Mouse (Mus musculus) activated CD4-positive, CD25-positive, alpha-beta regulatory T cell, adult 4 months (primary cell): ENCODE data around the gene Pih1d1. TPM values are rescaled to one million over a fixed set of nuclear protein-coding genes. Genes with fewer than 3 reads are reported as not detected.
A peak's percentile ranks its signal among the peaks of the same experiment; 100 is the strongest.
"Not testable (repeated sequence)": the region's sequence is repeated elsewhere in the genome, so short reads cannot be mapped to it uniquely, and the experiment has no call there.

Experiments used
- ATAC-seq: one replicate; pipeline ENCODE4 v1.8.0; 2017
- polyA plus RNA-seq, 2 experiments: library from polyadenylated mRNA; unstranded; fragments of 100-300 nt; shearing (Covaris generic); gene quantifications; one replicate each; pipeline ENCODE4 v1.2.1; 2017

The Pih1d1 gene
- polyA plus RNA-seq, 2 experiments from 2014 or later, result 44.4 to 53.0 TPM

- no peak for ATAC-seq
Measured at GRCm38 (mm10) chr7:45169495-45169894, 15.4 kb downstream of the Pih1d1 start.

- no peak for ATAC-seq
Measured at GRCm38 (mm10) chr7:45172974-45173373, 18.9 kb downstream of the Pih1d1 start.

- not testable (repeated sequence) for ATAC-seq
Measured at GRCm38 (mm10) chr7:45173772-45174171, 19.7 kb downstream of the Pih1d1 start.

GRCm38 (mm10) chr7:45174567-45175280 is 20.6 kb downstream of the Pih1d1 start:
- ATAC-seq, result no peak

GRCm38 (mm10) chr7:45175398-45175797 is 21.3 kb downstream of the Pih1d1 start:
- no peak for ATAC-seq

GRCm38 (mm10) chr7:45175929-45176328 is 21.8 kb downstream of the Pih1d1 start:
- ATAC-seq, result no peak

GRCm38 (mm10) chr7:45176356-45176755 is 22.3 kb downstream of the Pih1d1 start:
- no peak for ATAC-seq

- no peak for ATAC-seq
Measured at GRCm38 (mm10) chr7:45178550-45178949, 24.4 kb downstream of the Pih1d1 start.

GRCm38 (mm10) chr7:45179469-45179868 is 25.4 kb downstream of the Pih1d1 start, which contains the start of gene Gfy:
Gene Gfy (minus strand): TSS chr7:45179569.
- ATAC-seq, result no peak

- no peak for ATAC-seq
Measured at GRCm38 (mm10) chr7:45180896-45181477, 26.9 kb downstream of the Pih1d1 start, which contains the start of gene Pth2. Gene Pth2 (plus strand): TSS chr7:45180995.

- ATAC-seq, result no peak
Measured at GRCm38 (mm10) chr7:45181540-45181939, 27.4 kb downstream of the Pih1d1 start.

- ATAC-seq, result peak; percentile 87
Measured at GRCm38 (mm10) chr7:45182199-45182601, 28.1 kb downstream of the Pih1d1 start.

GRCm38 (mm10) chr7:45182606-45183005 is 28.5 kb downstream of the Pih1d1 start:
- ATAC-seq, result no peak

- ATAC-seq, result no peak
Measured at GRCm38 (mm10) chr7:45183672-45184071, 29.6 kb downstream of the Pih1d1 start.

- no peak for ATAC-seq
Measured at GRCm38 (mm10) chr7:45185921-45186320, 31.8 kb downstream of the Pih1d1 start.

GRCm38 (mm10) chr7:45189600-45189999 is 35.5 kb downstream of the Pih1d1 start:
- ATAC-seq, result no peak

GRCm38 (mm10) chr7:45190186-45190585 is 36.1 kb downstream of the Pih1d1 start:
- no peak for ATAC-seq

- no peak for ATAC-seq
Measured at GRCm38 (mm10) chr7:45191161-45191560, 37.1 kb downstream of the Pih1d1 start.

- ATAC-seq, result no peak
Measured at GRCm38 (mm10) chr7:45191803-45192363, 37.8 kb downstream of the Pih1d1 start.

- ATAC-seq, result no peak
Measured at GRCm38 (mm10) chr7:45192585-45193310, 38.6 kb downstream of the Pih1d1 start.

GRCm38 (mm10) chr7:45193406-45193805 is 39.3 kb downstream of the Pih1d1 start:
- ATAC-seq, result no peak

- no peak for ATAC-seq
Measured at GRCm38 (mm10) chr7:45193871-45194785, 40.0 kb downstream of the Pih1d1 start.
